Mouse (Mus musculus): ENCODE results near the gene Camk1d. TPM values are rescaled to one million over a fixed set of nuclear protein-coding genes. Genes with fewer than 3 reads are reported as not detected.

Camk1d gene
- polyA plus RNA-seq, 2 experiments: 0.63 to 0.83 TPM

- H3K4me1 ChIP-seq (replicated peaks; ENCODE audit: control insufficient read depth in 2 of 2, insufficient read depth in 2 of 2, low read length in 1 of 2): no peaks in the 10 kb centered on the region
- TF ChIP-seq EP300 (IDR thresholded peaks at IDR 0.05; ENCODE audit: low read depth) (no peak), CTCF (IDR thresholded peaks at IDR 0.05; ENCODE audit: low read depth) (no peak)
- DNase-seq (ENCODE audit: low read depth in 3 of 3, low spot score in 3 of 3) (no peak), ATAC-seq (ENCODE audit: insufficient read depth) (no peak)
- no peaks in the 10 kb centered on the region for H3K27me3 ChIP-seq (ENCODE audit: control insufficient read depth, insufficient read depth, low read length)
- H3K36me3 ChIP-seq (replicated peaks; ENCODE audit: control insufficient read depth, insufficient read depth, low read depth): no peaks in the 10 kb centered on the region
- WGBS (ENCODE audit: insufficient replicate concordance): 60% methylated on average over 9 of the region's 9 CpGs
- H3K9me3 ChIP-seq (ENCODE audit: control insufficient read depth, low read length): no peaks in the 10 kb centered on the region
- H3K9ac ChIP-seq (replicated peaks): no peak overlapping the region
- no peak overlapping the region for H3K27ac ChIP-seq
- H3K4me3 ChIP-seq (ENCODE audit: insufficient read depth in 1 of 2, low read depth in 2 of 2, low read length in 2 of 2): no peak overlapping the region
- H3K4me2 ChIP-seq (ENCODE audit: low read depth): no peak overlapping the region
Observed at GRCm38 (mm10) chr2:5345344-5345743, 369.0 kb downstream of the Camk1d start.

- DNase-seq (ENCODE audit: low read depth in 3 of 3, low spot score in 3 of 3): no peak
- H3K9me3 ChIP-seq (ENCODE audit: control insufficient read depth, low read length): no peaks in the 10 kb centered on the region
- no peak for TF ChIP-seq EP300 (IDR thresholded peaks at IDR 0.05; ENCODE audit: low read depth)
- TF ChIP-seq CTCF (IDR thresholded peaks at IDR 0.05; ENCODE audit: low read depth): no peak
- H3K27ac ChIP-seq: no peak overlapping the region
- no peak for ATAC-seq (ENCODE audit: insufficient read depth)
- 64% methylated on average over 12 of the region's 12 CpGs for WGBS (ENCODE audit: insufficient replicate concordance)
- no peak overlapping the region for H3K9ac ChIP-seq (replicated peaks)
- H3K4me2 ChIP-seq (ENCODE audit: low read depth): no peak overlapping the region
- no peaks in the 10 kb centered on the region for H3K4me1 ChIP-seq (replicated peaks; ENCODE audit: control insufficient read depth in 2 of 2, insufficient read depth in 2 of 2, low read length in 1 of 2)
- H3K27me3 ChIP-seq (ENCODE audit: control insufficient read depth, insufficient read depth, low read length): no peaks in the 10 kb centered on the region
- no peaks in the 10 kb centered on the region for H3K36me3 ChIP-seq (replicated peaks; ENCODE audit: control insufficient read depth, insufficient read depth, low read depth)
- H3K4me3 ChIP-seq (ENCODE audit: insufficient read depth in 1 of 2, low read depth in 2 of 2, low read length in 2 of 2): no peak overlapping the region
Observed at GRCm38 (mm10) chr2:5327533-5328250, 386.6 kb downstream of the Camk1d start.

GRCm38 (mm10) chr2:5324806-5325205 lies 389.5 kb downstream of the Camk1d start:
- no peaks in the 10 kb centered on the region for H3K27me3 ChIP-seq (ENCODE audit: control insufficient read depth, insufficient read depth, low read length)
- ATAC-seq (ENCODE audit: insufficient read depth): no peak
- H3K36me3 ChIP-seq (replicated peaks; ENCODE audit: control insufficient read depth, insufficient read depth, low read depth): no peaks in the 10 kb centered on the region
- H3K4me2 ChIP-seq (ENCODE audit: low read depth): no peak overlapping the region
- no peak overlapping the region for H3K27ac ChIP-seq
- H3K9ac ChIP-seq (replicated peaks): no peak overlapping the region
- no peaks in the 10 kb centered on the region; a peak in 1 of 4 replicates for H3K4me1 ChIP-seq (replicated peaks; ENCODE audit: control insufficient read depth in 2 of 2, insufficient read depth in 2 of 2, low read length in 1 of 2)
- no peak for TF ChIP-seq CTCF (IDR thresholded peaks at IDR 0.05; ENCODE audit: low read depth)
- TF ChIP-seq EP300 (IDR thresholded peaks at IDR 0.05; ENCODE audit: low read depth): no peak
- 63% methylated on average over 3 of the region's 3 CpGs for WGBS (ENCODE audit: insufficient replicate concordance)
- H3K4me3 ChIP-seq (ENCODE audit: insufficient read depth in 1 of 2, low read depth in 2 of 2, low read length in 2 of 2): no peak overlapping the region
- no peak for DNase-seq (ENCODE audit: low read depth in 3 of 3, low spot score in 3 of 3)
- H3K9me3 ChIP-seq (ENCODE audit: control insufficient read depth, low read length): no peaks in the 10 kb centered on the region

GRCm38 (mm10) chr2:5321660-5322295 lies 392.5 kb downstream of the Camk1d start:
- no peak overlapping the region for H3K4me3 ChIP-seq (ENCODE audit: insufficient read depth in 1 of 2, low read depth in 2 of 2, low read length in 2 of 2)
- H3K36me3 ChIP-seq (replicated peaks; ENCODE audit: control insufficient read depth, insufficient read depth, low read depth): no peaks in the 10 kb centered on the region
- H3K27ac ChIP-seq: no peak overlapping the region
- no peak overlapping the region for H3K9ac ChIP-seq (replicated peaks)
- no peaks in the 10 kb centered on the region; a peak in 1 of 4 replicates for H3K4me1 ChIP-seq (replicated peaks; ENCODE audit: control insufficient read depth in 2 of 2, insufficient read depth in 2 of 2, low read length in 1 of 2)
- no peak for TF ChIP-seq CTCF (IDR thresholded peaks at IDR 0.05; ENCODE audit: low read depth)
- TF ChIP-seq EP300 (IDR thresholded peaks at IDR 0.05; ENCODE audit: low read depth): no peak
- WGBS (ENCODE audit: insufficient replicate concordance): 60% methylated on average over 8 of the region's 8 CpGs
- no peak for ATAC-seq (ENCODE audit: insufficient read depth)
- no peaks in the 10 kb centered on the region for H3K27me3 ChIP-seq (ENCODE audit: control insufficient read depth, insufficient read depth, low read length)
- H3K4me2 ChIP-seq (ENCODE audit: low read depth): no peak overlapping the region
- DNase-seq (ENCODE audit: low read depth in 3 of 3, low spot score in 3 of 3): no peak
- H3K9me3 ChIP-seq (ENCODE audit: control insufficient read depth, low read length): no peaks in the 10 kb centered on the region

GRCm38 (mm10) chr2:5319138-5319537 lies 395.2 kb downstream of the Camk1d start:
- H3K27me3 ChIP-seq (ENCODE audit: control insufficient read depth, insufficient read depth, low read length): no peaks in the 10 kb centered on the region
- H3K9ac ChIP-seq (replicated peaks): no peak overlapping the region
- H3K4me3 ChIP-seq (ENCODE audit: insufficient read depth in 1 of 2, low read depth in 2 of 2, low read length in 2 of 2): no peak overlapping the region
- H3K4me2 ChIP-seq (ENCODE audit: low read depth): no peak overlapping the region
- WGBS (ENCODE audit: insufficient replicate concordance): 65% methylated on average over 3 of the region's 3 CpGs
- no peaks in the 10 kb centered on the region for H3K36me3 ChIP-seq (replicated peaks; ENCODE audit: control insufficient read depth, insufficient read depth, low read depth)
- DNase-seq (ENCODE audit: low read depth in 3 of 3, low spot score in 3 of 3): no peak
- TF ChIP-seq CTCF (IDR thresholded peaks at IDR 0.05; ENCODE audit: low read depth) (no peak), EP300 (IDR thresholded peaks at IDR 0.05; ENCODE audit: low read depth) (no peak)
- no peaks in the 10 kb centered on the region for H3K9me3 ChIP-seq (ENCODE audit: control insufficient read depth, low read length)
- H3K4me1 ChIP-seq (replicated peaks; ENCODE audit: control insufficient read depth in 2 of 2, insufficient read depth in 2 of 2, low read length in 1 of 2): peaks cover 3 to 7% of the 10 kb centered on the region in 2 experiments; a peak in 2 of 4 replicates
- no peak overlapping the region for H3K27ac ChIP-seq
- no peak for ATAC-seq (ENCODE audit: insufficient read depth)

Data from liver, embryonic 14.5 days (tissue).